Mouse (Mus musculus) cerebellum, adult 8-10 months (tissue): Measurements from ENCODE around the gene Nf2.

Source experiments
- DNase-seq: peaks from one replicate; pipeline ENCODE4 v3.0.0; 2022

The Nf2 gene

DNA sequence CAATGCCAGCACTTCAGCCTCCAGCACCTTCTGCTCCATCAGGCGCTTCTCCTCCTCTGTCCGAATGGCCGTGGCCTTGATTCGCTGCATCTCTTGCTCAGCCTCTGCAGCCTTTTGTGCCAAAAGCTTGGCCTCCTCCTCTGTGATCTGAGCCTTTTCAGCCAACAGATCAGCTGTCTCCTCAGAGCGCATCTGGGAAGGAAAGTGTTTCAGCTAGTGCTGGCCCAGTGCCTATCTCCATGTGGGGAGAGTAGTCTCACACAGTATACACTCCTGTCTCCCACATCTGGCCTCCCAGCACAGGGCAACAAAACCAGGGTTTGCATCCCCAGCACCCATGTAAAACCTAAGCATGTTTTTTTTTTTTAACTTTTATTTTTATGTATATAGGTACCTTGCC is 59.6 kb downstream of the Nf2 start:
- no peak for DNase-seq

GRCm38 (mm10) chr11:4784629-4785142 is 64.7 kb downstream of the Nf2 start:
- no peak for DNase-seq

- no peak for DNase-seq
Measured at GRCm38 (mm10) chr11:4783116-4783515, 66.2 kb downstream of the Nf2 start.

DNA sequence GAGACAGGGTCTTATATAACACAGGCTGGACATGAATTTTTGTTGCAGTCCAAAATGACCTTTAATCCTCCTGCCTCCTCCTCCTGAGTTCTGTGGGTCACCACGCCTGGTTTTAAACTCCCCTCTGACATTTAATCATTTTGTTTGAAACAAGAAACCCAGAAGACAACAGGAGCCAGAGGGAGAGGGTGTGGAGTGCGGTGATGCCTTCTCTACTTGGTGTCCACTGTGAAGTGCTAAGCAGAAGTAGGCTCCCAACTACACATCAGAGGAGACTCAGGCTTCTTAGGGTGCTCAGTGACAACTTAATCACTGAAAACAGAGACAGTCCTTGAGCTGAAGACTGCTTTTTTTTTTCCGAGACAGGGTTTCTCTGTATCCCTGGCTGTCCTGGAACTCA is 68.4 kb downstream of the Nf2 start:
- DNase-seq = no peak

DNA sequence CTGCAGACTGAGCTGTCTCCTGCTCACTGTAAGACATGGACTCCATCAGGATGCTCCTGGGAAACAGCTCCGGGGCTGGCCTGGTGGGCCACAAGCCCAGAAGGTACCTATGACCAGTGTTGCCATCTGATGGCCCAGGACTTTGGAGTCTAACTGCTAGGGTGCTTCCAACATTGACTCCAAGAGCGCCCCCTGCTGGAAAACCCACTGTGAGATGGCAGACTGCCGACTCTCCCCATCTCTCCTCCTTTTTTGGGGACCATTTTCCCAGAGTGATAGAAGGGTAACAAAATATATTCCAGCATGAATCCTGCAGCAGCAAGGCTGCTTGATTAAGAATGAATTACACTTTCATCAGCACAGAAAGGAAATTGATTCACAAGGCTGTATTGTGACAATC is 76.4 kb downstream of the Nf2 start:
- DNase-seq = peak; percentile 66

DNA sequence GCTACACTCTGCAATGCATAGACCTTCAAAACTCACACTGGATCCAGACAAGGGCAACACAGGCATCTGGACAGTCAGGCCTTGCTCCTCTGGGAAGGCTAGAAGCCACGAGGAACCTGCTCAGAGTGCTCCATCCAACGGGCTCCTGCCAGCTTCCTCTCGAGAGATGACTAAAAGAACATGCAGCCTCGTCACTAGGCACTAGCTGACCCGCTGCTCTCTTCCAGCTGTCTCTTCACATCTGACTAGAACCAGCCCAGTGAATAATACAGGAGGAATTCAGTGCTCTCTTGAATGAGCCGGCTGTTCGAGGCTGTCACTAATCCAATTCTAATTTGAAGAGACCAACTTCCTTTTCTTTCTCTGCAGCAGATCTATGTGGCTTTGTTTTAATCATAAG is 77.6 kb downstream of the Nf2 start:
- DNase-seq = no peak

DNA sequence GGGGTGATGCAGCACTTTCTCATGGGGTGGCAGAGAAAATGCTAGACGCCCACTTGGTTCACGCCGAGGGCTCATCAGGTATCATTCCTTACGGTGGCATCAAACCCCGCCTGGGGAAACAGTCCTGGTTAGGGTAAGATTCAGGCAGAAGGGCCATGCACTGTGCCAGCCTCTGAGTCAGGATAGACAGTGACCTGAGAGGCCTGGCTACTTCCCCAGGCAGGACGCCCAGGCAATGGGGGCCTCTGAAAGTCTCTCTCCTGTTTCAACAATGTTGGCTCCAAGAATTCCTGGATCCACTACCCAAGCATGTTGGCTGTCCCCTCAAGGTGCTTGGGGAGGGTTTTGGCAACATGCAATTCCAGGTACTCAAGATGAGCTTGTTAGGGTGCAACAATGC is 79.5 kb downstream of the Nf2 start:
- DNase-seq = no peak

- DNase-seq = no peak
Measured at GRCm38 (mm10) chr11:4769293-4769692, 80.0 kb downstream of the Nf2 start.

DNA sequence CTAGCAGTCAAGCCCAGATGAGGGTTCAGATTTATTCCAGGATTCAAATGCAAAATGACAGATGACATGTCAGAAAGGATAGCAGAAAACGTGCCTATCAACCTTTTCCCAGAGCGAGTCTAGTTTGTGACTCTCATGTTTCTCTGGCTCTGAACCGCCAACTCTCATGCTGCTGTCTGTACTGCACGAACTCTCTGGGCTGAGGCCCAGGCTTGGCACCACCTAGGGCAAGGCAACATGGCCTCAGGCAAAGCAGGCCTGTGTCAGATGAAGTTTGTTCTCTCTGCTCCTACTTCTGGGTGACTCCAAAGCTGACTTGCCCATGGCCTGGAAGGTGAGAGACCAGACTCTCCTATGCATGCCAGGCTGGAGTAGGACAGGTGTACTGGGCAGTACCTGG is 80.9 kb downstream of the Nf2 start:
- no peak for DNase-seq

DNA sequence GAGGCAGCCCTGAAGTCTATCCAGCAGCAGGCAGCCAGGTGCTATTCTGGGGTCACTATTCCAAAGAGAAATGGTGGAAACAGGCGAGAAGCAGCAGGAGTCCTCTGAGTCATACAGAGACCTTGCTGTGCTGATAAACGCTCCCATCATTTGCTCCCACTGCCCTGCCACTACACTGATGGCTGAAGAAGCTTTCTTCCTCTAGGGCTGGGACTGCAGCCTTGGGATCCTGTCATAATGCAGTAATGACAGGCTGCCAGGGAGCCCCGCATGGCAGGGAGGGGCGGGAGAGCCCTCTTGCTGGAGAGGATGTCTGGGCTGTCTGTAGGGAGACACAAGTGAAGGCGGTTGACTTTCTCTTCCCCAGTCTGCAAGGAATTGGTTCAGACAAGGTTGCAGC is 84.9 kb downstream of the Nf2 start:
- DNase-seq = peak; percentile 20

DNA sequence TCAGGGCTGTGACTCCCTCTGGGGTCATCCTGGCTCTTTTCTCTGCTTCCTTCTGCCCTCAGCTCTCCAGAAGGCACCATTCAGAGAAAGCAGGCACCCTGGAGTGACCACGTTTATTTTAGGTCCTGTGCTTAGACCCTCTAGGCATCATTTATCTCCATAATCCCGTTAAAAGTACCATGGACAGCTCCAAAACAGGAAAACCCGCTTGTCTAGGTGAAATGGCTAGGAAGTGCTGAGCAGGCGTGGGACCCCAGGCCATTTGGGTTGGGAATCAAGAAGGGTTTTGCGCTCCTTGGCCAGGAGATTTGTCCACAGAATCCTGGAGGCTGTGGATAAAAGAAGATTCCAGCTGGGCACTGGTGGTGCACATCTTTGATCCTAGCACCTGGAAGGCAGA is 85.7 kb downstream of the Nf2 start:
- no peak for DNase-seq

- no peak for DNase-seq
Measured at GRCm38 (mm10) chr11:4762511-4762910, 86.8 kb downstream of the Nf2 start.

DNA sequence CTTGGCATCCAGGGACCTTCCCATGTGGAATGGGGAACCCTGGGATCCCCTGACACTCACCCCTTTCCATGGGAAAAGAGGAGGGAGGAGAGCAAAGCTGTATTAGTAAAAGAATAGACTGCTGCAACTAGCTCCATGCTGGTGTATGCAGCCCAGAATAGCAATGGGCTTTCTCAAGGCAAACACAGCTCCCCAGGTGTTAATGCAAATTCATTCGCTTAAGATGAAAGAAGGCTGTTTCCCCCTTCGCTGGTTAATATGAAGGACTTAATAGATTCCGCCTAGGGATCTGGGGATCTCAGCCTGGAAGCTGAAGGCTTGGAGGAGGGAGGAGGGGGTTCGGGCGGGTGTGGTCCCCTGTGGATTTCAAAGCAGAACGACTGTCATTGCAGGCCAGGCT is 87.3 kb downstream of the Nf2 start:
- DNase-seq = no peak

DNA sequence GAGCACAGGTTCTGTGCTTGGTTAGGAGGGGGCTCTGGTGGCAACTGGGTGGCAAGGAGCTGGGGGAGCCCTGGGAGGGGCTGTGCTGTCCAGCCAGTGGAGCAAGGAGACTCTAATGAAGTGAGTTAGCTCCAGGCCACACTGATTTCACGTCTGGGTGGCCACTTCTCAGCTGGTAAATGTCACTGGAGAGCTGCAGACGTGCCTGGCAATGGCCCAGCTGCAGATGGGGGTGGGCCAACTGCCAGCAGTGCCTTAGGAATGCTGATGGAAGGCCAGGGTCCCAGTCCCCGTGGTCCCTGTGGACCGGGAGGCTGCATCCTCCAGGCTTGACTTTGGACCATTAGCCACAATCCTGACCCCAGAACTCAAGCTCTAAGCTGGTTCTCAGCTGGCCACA is 88.9 kb downstream of the Nf2 start:
- DNase-seq = no peak

- DNase-seq = no peak
Measured at GRCm38 (mm10) chr11:4757789-4758158, 91.6 kb downstream of the Nf2 start.

DNA sequence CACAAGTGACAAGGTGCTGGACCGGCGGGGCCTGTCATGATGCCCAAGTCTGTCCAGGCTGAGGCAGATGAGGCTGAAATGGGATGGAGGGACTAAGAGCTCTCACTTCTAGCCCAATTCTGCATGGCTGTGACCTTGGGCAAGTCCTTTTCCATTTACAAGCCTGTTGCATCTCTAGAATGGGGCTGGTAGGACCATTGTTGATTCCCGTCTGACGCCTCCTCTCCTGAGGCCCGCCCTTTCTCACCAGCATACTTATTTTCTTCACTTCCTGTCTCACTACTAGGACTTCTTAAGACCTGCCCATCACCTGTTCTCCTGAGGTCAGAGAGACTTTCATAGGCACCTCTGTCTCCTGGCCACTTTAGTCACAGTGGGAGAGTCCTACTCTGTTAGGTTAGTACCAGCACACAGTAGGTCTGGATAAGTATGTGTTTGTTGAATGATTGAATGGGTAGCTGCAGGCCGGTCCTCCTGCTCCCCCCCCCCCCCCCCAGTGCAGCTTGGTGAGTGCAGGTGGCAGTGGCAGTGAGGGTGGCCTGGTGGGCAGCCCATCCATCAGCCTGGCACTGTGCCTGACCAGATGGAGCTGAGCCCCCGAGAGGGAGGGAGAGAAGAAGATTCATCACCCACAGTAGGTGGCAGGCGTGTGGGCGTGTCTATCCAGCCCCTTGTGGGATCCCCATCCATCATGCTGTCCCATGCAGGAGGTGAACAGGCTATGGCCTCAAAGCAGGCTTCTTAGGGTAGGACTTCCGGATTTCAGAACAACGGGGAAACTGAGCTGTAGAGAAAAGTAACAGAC is 92.2 kb downstream of the Nf2 start:
- no peak for DNase-seq

DNA sequence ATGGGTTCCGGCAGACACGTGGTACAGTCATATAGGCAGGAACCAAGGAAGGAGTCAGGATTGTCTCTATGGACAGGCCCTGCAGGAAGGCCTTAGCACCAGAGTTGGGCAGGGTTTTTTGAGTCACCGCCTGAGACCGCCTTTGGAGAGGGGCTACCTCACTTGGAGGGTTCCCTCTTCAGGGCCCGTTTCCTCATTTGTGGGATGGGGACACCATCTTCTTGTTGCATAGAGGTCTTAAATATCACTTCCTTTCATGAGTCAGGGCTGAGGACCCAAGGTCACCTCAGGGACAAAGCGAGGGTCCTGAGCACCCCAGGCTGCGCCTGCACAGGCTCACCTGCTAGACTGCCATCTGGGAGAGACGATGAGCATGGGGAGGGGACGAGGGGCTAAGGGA is 92.9 kb downstream of the Nf2 start:
- no peak for DNase-seq

DNA sequence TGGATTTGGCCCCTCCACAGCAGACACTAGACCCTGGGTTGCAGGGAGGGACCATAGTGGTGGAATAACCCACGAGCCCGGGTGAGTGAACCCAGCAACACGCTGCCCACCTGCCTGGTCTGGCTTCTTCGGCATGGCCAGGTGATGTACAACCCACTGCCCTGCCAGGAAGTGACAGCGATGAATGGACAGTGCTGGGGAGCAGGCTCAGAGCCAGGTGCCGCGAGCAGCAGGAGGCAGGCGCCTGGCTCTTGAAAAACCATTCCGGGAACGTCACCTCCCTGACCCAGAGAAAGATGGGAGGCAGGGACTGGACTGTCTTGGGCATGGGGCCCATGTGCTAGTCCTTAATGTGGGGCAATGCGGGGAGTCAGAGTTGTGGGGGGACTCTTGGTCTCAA is 94.5 kb downstream of the Nf2 start:
- no peak for DNase-seq

DNA sequence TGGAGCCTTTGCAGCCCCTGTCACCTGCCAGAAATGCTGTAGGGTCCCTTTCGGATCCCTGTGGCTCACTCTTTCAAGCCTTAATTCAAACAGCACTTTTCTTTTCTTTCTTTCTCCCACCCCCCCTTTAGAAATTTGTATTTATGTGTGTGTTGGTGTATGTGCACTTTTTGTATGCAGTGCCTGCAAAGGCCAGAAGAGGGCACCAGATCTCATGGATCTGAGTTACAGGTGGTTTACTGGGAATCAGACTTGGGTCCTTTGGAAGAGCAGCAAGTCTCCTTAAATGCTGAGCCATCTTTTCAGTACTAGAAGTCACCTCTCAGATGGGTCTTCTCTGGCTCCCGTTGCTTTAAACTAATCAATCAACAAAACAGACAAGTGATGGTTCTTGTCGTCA is 95.3 kb downstream of the Nf2 start:
- no peak for DNase-seq

DNA sequence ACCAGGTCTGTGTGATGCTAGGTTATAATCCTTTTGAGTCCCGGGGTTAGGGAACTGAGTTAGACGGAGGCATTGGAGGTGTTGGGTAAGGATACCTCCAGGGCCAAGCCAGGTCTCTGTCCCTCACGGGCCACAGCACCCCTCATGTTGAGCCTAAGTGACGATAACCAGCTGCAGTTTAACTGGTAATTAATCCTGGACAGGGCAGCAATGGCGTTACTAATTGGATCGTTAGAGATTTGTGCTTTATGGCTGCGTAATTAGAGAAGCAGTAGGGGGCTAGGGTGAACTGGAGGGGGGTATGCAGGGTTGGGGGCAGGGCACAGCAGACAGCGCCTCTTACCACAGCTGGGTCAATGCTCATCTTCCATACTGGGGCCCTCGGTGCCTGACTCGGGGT is 96.5 kb downstream of the Nf2 start:
- no peak for DNase-seq

DNA sequence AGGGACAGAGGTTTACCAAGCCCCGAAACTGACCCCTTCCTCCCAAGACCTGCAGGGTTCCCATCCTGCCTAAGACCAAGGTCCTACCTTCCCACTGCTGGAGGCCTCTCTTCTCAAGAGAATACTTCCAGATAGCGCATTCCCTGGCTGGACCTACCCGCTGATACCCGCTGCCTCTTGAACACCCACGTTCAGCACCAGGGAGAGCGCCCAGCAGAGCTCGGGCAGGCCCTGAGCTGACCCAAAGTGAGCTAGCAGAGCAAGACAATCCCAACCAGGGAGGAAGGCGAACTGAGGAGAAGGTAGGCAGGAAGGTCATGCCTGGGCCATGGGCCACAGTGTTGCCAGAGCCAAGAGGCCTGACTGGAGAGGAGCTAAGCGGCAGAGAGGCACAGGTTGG is 99.1 kb downstream of the Nf2 start:
- no peak for DNase-seq

DNA sequence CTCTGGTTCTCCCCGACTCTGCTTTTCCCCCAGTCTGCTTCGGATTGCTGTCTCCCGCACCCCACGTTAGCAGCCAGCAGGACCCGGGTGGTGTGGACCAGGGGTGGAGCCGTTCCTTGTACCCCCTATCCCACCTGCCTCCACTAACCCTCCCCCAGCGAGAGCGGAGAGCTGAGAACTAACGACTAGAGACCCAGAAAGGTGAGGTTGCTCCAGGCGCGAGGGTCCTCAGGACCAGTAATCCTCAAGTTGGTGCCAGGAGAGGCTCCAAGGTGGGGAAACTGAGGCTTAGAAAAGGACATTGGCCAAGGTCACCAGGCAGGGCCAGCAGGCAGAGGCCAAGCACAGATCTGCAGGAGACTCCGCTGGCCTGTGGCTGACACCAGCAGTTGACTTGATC is 102.1 kb downstream of the Nf2 start:
- no peak for DNase-seq

DNA sequence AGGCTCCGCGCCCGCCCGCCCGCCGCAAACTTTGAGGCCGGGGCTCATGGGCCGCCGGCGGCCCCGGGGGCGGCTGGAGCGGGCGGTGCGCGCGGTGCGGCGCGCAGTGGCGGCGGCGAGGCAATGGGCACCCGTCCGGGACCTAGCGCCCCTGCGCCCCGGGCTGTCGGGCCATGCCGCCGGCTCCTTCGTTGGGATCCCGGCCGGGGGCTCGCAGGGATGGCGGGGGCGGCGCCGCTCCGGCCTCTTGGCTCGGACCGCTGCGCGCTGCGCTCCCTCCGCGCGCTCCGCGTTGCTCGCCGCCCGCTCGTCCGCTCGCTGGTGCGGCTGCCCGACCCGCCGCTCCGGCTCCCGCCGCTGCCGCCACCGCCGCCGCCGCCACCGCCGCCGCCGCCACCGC is 102.6 kb downstream of the Nf2 start, which contains the start of gene Cabp7:
Gene Cabp7, minus strand, starts transcription at position 46 of the 400 bp plus-strand sequence.
- no peak for DNase-seq

DNA sequence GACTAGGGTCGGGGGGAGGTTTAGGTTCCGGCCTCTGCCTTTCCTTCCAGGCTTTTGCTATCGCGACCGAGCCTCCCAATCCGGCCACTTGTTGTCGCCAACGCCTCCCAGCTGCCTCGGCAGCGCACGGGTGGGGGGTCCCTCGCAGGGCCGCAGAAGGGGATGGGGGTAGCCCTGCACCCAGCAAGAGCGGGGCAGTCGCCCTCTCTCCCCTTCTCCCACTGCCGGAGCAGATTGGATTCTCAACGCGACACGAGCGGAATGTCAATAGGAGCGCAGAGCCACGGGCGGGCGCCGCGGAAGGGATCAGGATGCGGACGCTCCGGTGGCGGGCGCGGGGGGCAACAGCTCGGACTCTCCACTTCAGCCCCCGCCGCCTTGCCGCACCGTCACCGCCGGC is 103.4 kb downstream of the Nf2 start:
- no peak for DNase-seq

DNA sequence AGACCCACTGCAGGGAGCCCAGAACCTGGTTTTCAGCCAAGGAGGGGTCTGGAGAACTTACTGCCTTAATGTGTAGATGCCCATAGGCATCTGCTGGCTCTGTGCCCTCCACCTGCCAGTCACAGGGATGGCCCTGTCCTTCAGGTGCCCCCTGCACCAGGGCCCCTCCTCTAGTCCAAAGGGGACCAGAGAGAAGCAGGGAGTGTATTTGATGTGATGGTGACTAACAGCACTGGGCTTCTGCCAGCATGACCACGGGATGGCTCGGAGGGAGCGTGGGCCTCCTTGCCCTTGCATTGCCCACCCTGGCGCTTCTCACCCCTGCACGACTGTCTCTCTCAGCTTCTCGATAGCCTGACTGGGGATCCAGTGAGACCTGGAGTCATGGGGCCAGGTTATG is 104.6 kb downstream of the Nf2 start:
- no peak for DNase-seq
